ENCODE assay signal across 9 mouse cellular contexts in the genomic region with DNA sequence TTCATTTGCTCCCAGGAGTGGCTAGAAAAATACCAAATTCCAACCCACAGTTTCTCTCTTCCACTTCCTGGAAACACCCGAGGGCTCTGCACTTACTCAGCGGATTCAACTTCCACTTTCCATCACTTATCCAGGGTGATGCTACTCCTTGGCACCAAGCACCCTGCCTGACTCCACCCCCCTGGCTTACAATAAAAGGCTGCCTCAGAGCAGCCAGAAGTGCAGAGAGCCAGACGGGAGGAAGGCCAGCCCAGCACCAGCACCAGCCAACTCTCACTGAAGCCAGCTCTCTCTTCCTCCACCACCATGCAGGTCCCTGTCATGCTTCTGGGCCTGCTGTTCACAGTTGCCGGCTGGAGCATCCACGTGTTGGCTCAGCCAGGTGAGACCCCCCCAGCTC. TPM values are rescaled to one million over a fixed set of nuclear protein-coding genes. Genes with fewer than 3 reads are reported as not detected.
DNase-seq lines count a peak whose midpoint lies in the region; ATAC-seq and TF ChIP-seq lines count a peak whose summit lies in the region.
"Had no signal": no experiment of that assay in that cellular context is flagged by ENCODE, and none has a peak within 500 bp of the region (broad histone marks: within the 10 kb centered on the region; RNA-seq: fewer than 3 reads in every experiment).

A gene (plus strand): TSS at position 216 of the 400 bp plus-strand sequence.

- no peak for ATAC-seq in kidney, embryonic 16.5 days (ENCODE audit: low FRiP score, low TSS enrichment)
- ATAC-seq in intestine, embryonic 16.5 days: peak; percentile 50; the same call in 1 of the 2 replicates
- peak; percentile 38; the same call in 1 of the 2 replicates for ATAC-seq in limb, embryonic 14.5 days (ENCODE audit: low FRiP score, low read depth)

- TF ChIP-seq CTCF in kidney, adult 2 months (conservative IDR thresholded peaks at IDR 0.05; ENCODE audit: insufficient read depth, insufficient read length, low read depth, low read length): no peak

- H3K4me1 ChIP-seq in kidney, adult 2 months (ENCODE audit: control insufficient read depth, insufficient read depth, low read length): no peaks in the 10 kb centered on the region
- peaks cover 8% of the 10 kb centered on the region for H3K4me1 ChIP-seq in kidney, embryonic 16.5 days (ENCODE audit: insufficient read depth, low read length)
- peaks cover 21% of the 10 kb centered on the region for H3K4me1 ChIP-seq in intestine, embryonic 16.5 days (ENCODE audit: control insufficient read depth, insufficient read depth, low read length)
- H3K4me1 ChIP-seq in limb, embryonic 14.5 days (ENCODE audit: control insufficient read depth, insufficient read depth, low read length): peaks cover 28% of the 10 kb centered on the region
- H3K4me1 ChIP-seq: liver, embryonic 15.5 days had no signal

- no peak within 1 kb of the TSS for H3K27ac ChIP-seq in kidney, adult 2 months (ENCODE audit: insufficient read depth, low read depth, low read length)
- no peak within 1 kb of the TSS for H3K27ac ChIP-seq in kidney, embryonic 16.5 days (ENCODE audit: low read length)
- H3K27ac ChIP-seq in intestine, embryonic 16.5 days (ENCODE audit: low read length): peak within 1 kb of the TSS; percentile 48; the same call in 1 of the 2 replicates
- H3K27ac ChIP-seq in limb, embryonic 14.5 days (replicated peaks; ENCODE audit: low read depth, low read length): 0 out of 2 replicates have a peak within 1 kb of the TSS, but pooled peaks have one; percentile 26
- H3K27ac ChIP-seq: liver, embryonic 15.5 days had no signal

- H3K4me3 ChIP-seq in kidney, adult 2 months (ENCODE audit: insufficient read depth, low read depth, low read length): no peak within 1 kb of the TSS
- no peak within 1 kb of the TSS for H3K4me3 ChIP-seq in kidney, embryonic 16.5 days (ENCODE audit: low read length)
- H3K4me3 ChIP-seq in intestine, embryonic 16.5 days (ENCODE audit: low read length): no peak within 1 kb of the TSS
- H3K4me3 ChIP-seq in limb, embryonic 14.5 days (replicated peaks; ENCODE audit: low read length): no peak within 1 kb of the TSS
- H3K4me3 ChIP-seq: liver, embryonic 15.5 days had no signal

- peak; percentile 71 for DNase-seq in kidney, adult 2 months
- DNase-seq in brain, adult 2 months (ENCODE audit: low read depth, low spot score): peak; percentile 90
- DNase-seq in gastrocnemius, adult 8-10 months (ENCODE audit: low spot score in 2 of 2): peak; percentile 74 to 79
- DNase-seq in limb, embryonic 14.5 days (ENCODE audit: low spot score): peak; percentile 54
- DNase-seq in right cerebral cortex, adult 18-20 months: peak; percentile 54
- DNase-seq in embryo, embryonic 10.5 days (ENCODE audit: low spot score): no peak

- WGBS in kidney, adult 2 months: 31% methylated on average over 5 of the region's 5 CpGs
- WGBS in kidney, embryonic 16.5 days: 29% methylated on average over 5 of the region's 5 CpGs
- 29% methylated on average over 5 of the region's 5 CpGs for WGBS in intestine, embryonic 16.5 days
- WGBS in limb, embryonic 14.5 days: 34% methylated on average over 5 of the region's 5 CpGs

- no peak within 1 kb of the TSS for H3K9ac ChIP-seq in kidney, embryonic 16.5 days (replicated peaks; ENCODE audit: low read length)
- no peak within 1 kb of the TSS for H3K9ac ChIP-seq in intestine, embryonic 16.5 days (ENCODE audit: low read depth, low read length)
- no peak within 1 kb of the TSS for H3K9ac ChIP-seq in limb, embryonic 14.5 days (ENCODE audit: low read depth, low read length, severe bottlenecking)
- H3K9ac ChIP-seq: liver, embryonic 15.5 days had no signal

- H3K4me2 ChIP-seq in kidney, embryonic 16.5 days (replicated peaks; ENCODE audit: low read depth, low read length): no peak within 1 kb of the TSS
- no peak within 1 kb of the TSS for H3K4me2 ChIP-seq in intestine, embryonic 16.5 days (ENCODE audit: low read depth, low read length)
- peak within 1 kb of the TSS; percentile 4; the same call in 1 of the 2 replicates for H3K4me2 ChIP-seq in limb, embryonic 14.5 days (replicated peaks; ENCODE audit: low read depth, low read length, severe bottlenecking)
- H3K4me2 ChIP-seq: liver, embryonic 15.5 days had no signal

- no peaks in the 10 kb centered on the region for H3K36me3 ChIP-seq in kidney, adult 2 months (ENCODE audit: control insufficient read depth, insufficient read depth, low read length)
- no peaks in the 10 kb centered on the region for H3K36me3 ChIP-seq in kidney, embryonic 16.5 days (ENCODE audit: insufficient read depth, low read length)
- H3K36me3 ChIP-seq in intestine, embryonic 16.5 days (ENCODE audit: control insufficient read depth, insufficient read depth, low read length): no peaks in the 10 kb centered on the region
- no peaks in the 10 kb centered on the region for H3K36me3 ChIP-seq in limb, embryonic 14.5 days (ENCODE audit: control insufficient read depth, insufficient read depth, low read length)
- H3K36me3 ChIP-seq: liver, embryonic 15.5 days had no signal

- no peak for TF ChIP-seq POLR2A in kidney, adult 2 months (IDR thresholded peaks at IDR 0.05; ENCODE audit: low read depth, low read length)
- TF ChIP-seq POLR2A in limb, embryonic 14.5 days (IDR thresholded peaks at IDR 0.05; ENCODE audit: borderline replicate concordance, extremely low read depth, insufficient read depth, insufficient read length): no peak

- H3K9me3 ChIP-seq in kidney, embryonic 16.5 days (ENCODE audit: low read length): no peaks in the 10 kb centered on the region
- no peaks in the 10 kb centered on the region for H3K9me3 ChIP-seq in intestine, embryonic 16.5 days (ENCODE audit: control insufficient read depth, low read length)
- no peaks in the 10 kb centered on the region for H3K9me3 ChIP-seq in limb, embryonic 14.5 days (ENCODE audit: control insufficient read depth, low read length)
- H3K9me3 ChIP-seq: liver, embryonic 15.5 days had no signal

- no peaks in the 10 kb centered on the region for H3K27me3 ChIP-seq in kidney, adult 2 months (replicated peaks; ENCODE audit: control insufficient read depth, insufficient read depth, low read length)
- H3K27me3 ChIP-seq in kidney, embryonic 16.5 days (ENCODE audit: insufficient read depth, low read length): no peaks in the 10 kb centered on the region
- no peaks in the 10 kb centered on the region for H3K27me3 ChIP-seq in intestine, embryonic 16.5 days (replicated peaks; ENCODE audit: control insufficient read depth, insufficient read depth, low read length)
- H3K27me3 ChIP-seq in limb, embryonic 14.5 days (ENCODE audit: control insufficient read depth, insufficient read depth, low read length): no peaks in the 10 kb centered on the region
- H3K27me3 ChIP-seq: liver, embryonic 15.5 days had no signal

RNA-seq across cellular contexts. Expression of the gene that starts here (rescaled TPM):
- 3.4 and 4.2 TPM in 2 replicates for polyA plus RNA-seq in kidney, adult 2 months (2012; rRNA removed)
- polyA plus RNA-seq in kidney, embryonic 16.5 days (2015; fragmentation: Nextera tagmentation; extraction: Ambion mirVana): 1.7 and 2.7 TPM in 2 replicates
- total RNA-seq in gastrocnemius, adult 8-10 months (2022): under 1 TPM in 2 of 4 experiments, not detected in 2; 0.74 to 0.94 TPM
- polyA plus RNA-seq in intestine, embryonic 16.5 days (2015; fragmentation: Nextera tagmentation; extraction: Ambion mirVana): 6.7 and 8.3 TPM in 2 replicates
- polyA plus RNA-seq in limb, embryonic 14.5 days (2012; rRNA removed): 4.7 and 7.0 TPM in 2 replicates
- polyA plus RNA-seq in limb, embryonic 14.5 days (2014; fragmentation: Nextera tagmentation; extraction: Ambion mirVana): 6.3 and 7.7 TPM in 2 replicates

Comparison
In these comparisons a context has a peak if more than half of its experiments do, and no peak if none do; other contexts are left out.
1. Peak in DNase-seq in gastrocnemius, adult 8-10 months; RNA of the gene not detected or under 1 TPM.
2. H3K27ac ChIP-seq: peak in intestine, embryonic 16.5 days (single experiment) and limb, embryonic 14.5 days (single experiment); none in kidney, adult 2 months (single experiment) and kidney, embryonic 16.5 days (single experiment).